Comparison of ENCODE assay signal across 10 mouse cellular contexts in genomic region chr7:24111772-24112155, GRCm38 (mm10). TPM values are rescaled to one million over a fixed set of nuclear protein-coding genes. Genes with fewer than 3 reads are reported as not detected.
A peak's percentile ranks its signal among the peaks of the same experiment; 100 is the strongest.
DNase-seq lines count a peak whose midpoint lies in the region; ATAC-seq and TF ChIP-seq lines count a peak whose summit lies in the region.
"Had no signal": no experiment of that assay in that cellular context is flagged by ENCODE, and none has a peak within 500 bp of the region (broad histone marks: within the 10 kb centered on the region; RNA-seq: fewer than 3 reads in every experiment).

No protein-coding gene starts in this region.

- no peak for TF ChIP-seq CTCF in kidney, adult 2 months (conservative IDR thresholded peaks at IDR 0.05; ENCODE audit: insufficient read depth, insufficient read length, low read depth, low read length)

- peaks cover 5% of the 10 kb centered on the region for H3K9me3 ChIP-seq in embryonic facial prominence, embryonic 11.5 days (replicated peaks; ENCODE audit: control insufficient read depth, low read length)
- peaks cover 28% of the 10 kb centered on the region for H3K9me3 ChIP-seq in hindbrain, embryonic 14.5 days (ENCODE audit: control insufficient read depth, low read length)
- peaks cover 23% of the 10 kb centered on the region for H3K9me3 ChIP-seq in midbrain, embryonic 13.5 days

- 5% methylated on average over 9 of the region's 9 CpGs for WGBS in kidney, adult 2 months
- 3% methylated on average over 9 of the region's 9 CpGs for WGBS in embryonic facial prominence, embryonic 11.5 days
- WGBS in hindbrain, embryonic 14.5 days: 6% methylated on average over 9 of the region's 9 CpGs
- WGBS in midbrain, embryonic 13.5 days: 4% methylated on average over 9 of the region's 9 CpGs

- DNase-seq in kidney, adult 2 months: no peak
- DNase-seq in kidney, adult 18-20 months: no peak
- no peak for DNase-seq in embryonic facial prominence, embryonic 11.5 days (ENCODE audit: low spot score)
- DNase-seq in hindbrain, embryonic 14.5 days (ENCODE audit: low spot score): no peak
- no peak for DNase-seq in embryo, embryonic 9.5 days (ENCODE audit: extremely low spot score)
- DNase-seq in thymus, postnatal 36 days: no peak
- no peak for DNase-seq in gastrocnemius, postnatal 14 days

- peak; percentile 82 for ATAC-seq in embryonic facial prominence, embryonic 11.5 days (replicated peaks; ENCODE audit: insufficient number of reproducible peaks, low FRiP score, low TSS enrichment, low read depth)
- ATAC-seq in hindbrain, embryonic 14.5 days (ENCODE audit: low FRiP score): peak; percentile 78
- peak; percentile 82 for ATAC-seq in midbrain, embryonic 13.5 days

- peaks cover under 1% of the 10 kb centered on the region; the same call in 1 of the 2 replicates for H3K36me3 ChIP-seq in kidney, adult 2 months (ENCODE audit: control insufficient read depth, insufficient read depth, low read length)
- peaks cover 10% of the 10 kb centered on the region for H3K36me3 ChIP-seq in embryonic facial prominence, embryonic 11.5 days (replicated peaks; ENCODE audit: control insufficient read depth, insufficient read depth, low read depth, low read length)
- H3K36me3 ChIP-seq in hindbrain, embryonic 14.5 days (replicated peaks; ENCODE audit: control insufficient read depth, insufficient read depth): peaks cover 23% of the 10 kb centered on the region
- peaks cover 32% of the 10 kb centered on the region for H3K36me3 ChIP-seq in midbrain, embryonic 13.5 days

- intact Hi-C loops in gastrocnemius, postnatal 14 days (cut with DNase I; ENCODE audit: low total_unique reads): no loop called here

- H3K27ac ChIP-seq in kidney, adult 2 months (ENCODE audit: insufficient read depth, low read depth, low read length): peak overlapping the region; percentile 95
- no peak overlapping the region for H3K27ac ChIP-seq in embryonic facial prominence, embryonic 11.5 days (replicated peaks; ENCODE audit: low read depth, low read length)
- no peak overlapping the region for H3K27ac ChIP-seq in hindbrain, embryonic 14.5 days
- no peak overlapping the region for H3K27ac ChIP-seq in midbrain, embryonic 13.5 days

- peak overlapping the region; percentile 75 for H3K4me2 ChIP-seq in embryonic facial prominence, embryonic 11.5 days (ENCODE audit: low read depth, low read length)
- H3K4me2 ChIP-seq in hindbrain, embryonic 14.5 days (replicated peaks): peak overlapping the region; percentile 95
- peak overlapping the region; percentile 69 for H3K4me2 ChIP-seq in midbrain, embryonic 13.5 days (replicated peaks)

- H3K27me3 ChIP-seq in kidney, adult 2 months (replicated peaks; ENCODE audit: control insufficient read depth, insufficient read depth, low read length): no peaks in the 10 kb centered on the region
- H3K27me3 ChIP-seq in embryonic facial prominence, embryonic 11.5 days (ENCODE audit: control insufficient read depth, insufficient read depth, low read length): no peaks in the 10 kb centered on the region
- no peaks in the 10 kb centered on the region for H3K27me3 ChIP-seq in hindbrain, embryonic 14.5 days (ENCODE audit: control insufficient read depth, insufficient read depth, low read length)
- H3K27me3 ChIP-seq in midbrain, embryonic 13.5 days: no peaks in the 10 kb centered on the region

- H3K9ac ChIP-seq in embryonic facial prominence, embryonic 11.5 days (replicated peaks; ENCODE audit: low read length): peak overlapping the region; percentile 75
- H3K9ac ChIP-seq in hindbrain, embryonic 14.5 days: peak overlapping the region; percentile 34; the same call in 1 of the 2 replicates
- no peak overlapping the region for H3K9ac ChIP-seq in midbrain, embryonic 13.5 days (replicated peaks)

- TF ChIP-seq POLR2A in kidney, adult 2 months (IDR thresholded peaks at IDR 0.05; ENCODE audit: low read depth, low read length): no peak

- peak overlapping the region; percentile 76 for H3K4me3 ChIP-seq in kidney, adult 2 months (ENCODE audit: insufficient read depth, low read depth, low read length)
- peak overlapping the region; percentile 63 for H3K4me3 ChIP-seq in embryonic facial prominence, embryonic 11.5 days (ENCODE audit: low read depth, low read length)
- peak overlapping the region; percentile 68 for H3K4me3 ChIP-seq in hindbrain, embryonic 14.5 days (replicated peaks; ENCODE audit: low read length)
- peak overlapping the region; percentile 72 for H3K4me3 ChIP-seq in midbrain, embryonic 13.5 days (replicated peaks)

- peaks cover 3% of the 10 kb centered on the region; the same call in 1 of the 2 replicates for H3K4me1 ChIP-seq in kidney, adult 2 months (ENCODE audit: control insufficient read depth, insufficient read depth, low read length)
- no peaks in the 10 kb centered on the region for H3K4me1 ChIP-seq in embryonic facial prominence, embryonic 11.5 days (ENCODE audit: control insufficient read depth, insufficient read depth, low read length)
- H3K4me1 ChIP-seq in hindbrain, embryonic 14.5 days (replicated peaks; ENCODE audit: control insufficient read depth, insufficient read depth, low read length): peaks cover 5% of the 10 kb centered on the region; the same call in 1 of the 2 replicates
- H3K4me1 ChIP-seq in midbrain, embryonic 13.5 days (replicated peaks): peaks cover 8% of the 10 kb centered on the region

RNA-seq across cellular contexts. Expression of gene Zfp112, which starts 0.3 kb away (rescaled TPM):
- polyA plus RNA-seq in kidney, adult 2 months (2012; rRNA removed): 1.3 and 1.4 TPM in 2 replicates
- polyA plus RNA-seq in embryonic facial prominence, embryonic 11.5 days (2014; fragmentation: Nextera tagmentation; extraction: Ambion mirVana): 4.3 and 4.4 TPM in 2 replicates
- 8.5 and 9.0 TPM in 2 replicates for polyA plus RNA-seq in hindbrain, embryonic 14.5 days (2014; fragmentation: Nextera tagmentation; extraction: Ambion mirVana)
- polyA plus RNA-seq in midbrain, embryonic 13.5 days (2015; fragmentation: Nextera tagmentation; extraction: Ambion mirVana): 9.7 and 11.3 TPM in 2 replicates
- total RNA-seq in gastrocnemius, postnatal 14 days (2021): 1 to 10 TPM; 2.7 to 3.5 TPM

RNA-seq across cellular contexts. Expression of gene Zfp235, which starts 22.2 kb away (rescaled TPM):
- polyA plus RNA-seq in kidney, adult 2 months (2012; rRNA removed): 5.6 and 6.6 TPM in 2 replicates
- 16.7 and 17.3 TPM in 2 replicates for polyA plus RNA-seq in embryonic facial prominence, embryonic 11.5 days (2014; fragmentation: Nextera tagmentation; extraction: Ambion mirVana)
- polyA plus RNA-seq in hindbrain, embryonic 14.5 days (2014; fragmentation: Nextera tagmentation; extraction: Ambion mirVana): 26.1 and 28.8 TPM in 2 replicates
- polyA plus RNA-seq in midbrain, embryonic 13.5 days (2015; fragmentation: Nextera tagmentation; extraction: Ambion mirVana): 20.6 and 21.4 TPM in 2 replicates
- 1 to 10 TPM; 3.8 to 4.0 TPM for total RNA-seq in gastrocnemius, postnatal 14 days (2021)

RNA-seq across cellular contexts. Expression of gene Zfp180, which starts 30.0 kb away (rescaled TPM):
- 13.4 and 13.8 TPM in 2 replicates for polyA plus RNA-seq in kidney, adult 2 months (2012; rRNA removed)
- 32.5 and 32.7 TPM in 2 replicates for polyA plus RNA-seq in embryonic facial prominence, embryonic 11.5 days (2014; fragmentation: Nextera tagmentation; extraction: Ambion mirVana)
- 34.3 and 39.6 TPM in 2 replicates for polyA plus RNA-seq in hindbrain, embryonic 14.5 days (2014; fragmentation: Nextera tagmentation; extraction: Ambion mirVana)
- 33.6 and 35.2 TPM in 2 replicates for polyA plus RNA-seq in midbrain, embryonic 13.5 days (2015; fragmentation: Nextera tagmentation; extraction: Ambion mirVana)
- 1 to 10 TPM; 5.8 to 6.0 TPM for total RNA-seq in gastrocnemius, postnatal 14 days (2021)

RNA-seq across cellular contexts. Expression of gene Vmn1r183, which starts 58.7 kb away (rescaled TPM):
- not detected in 2 replicates for polyA plus RNA-seq in kidney, adult 2 months (2012; rRNA removed)
- polyA plus RNA-seq in embryonic facial prominence, embryonic 11.5 days (2014; fragmentation: Nextera tagmentation; extraction: Ambion mirVana): not detected in 2 replicates
- polyA plus RNA-seq in hindbrain, embryonic 14.5 days (2014; fragmentation: Nextera tagmentation; extraction: Ambion mirVana): not detected in 2 replicates
- polyA plus RNA-seq in midbrain, embryonic 13.5 days (2015; fragmentation: Nextera tagmentation; extraction: Ambion mirVana): not detected in 2 replicates
- total RNA-seq in gastrocnemius, postnatal 14 days (2021): not detected
- total RNA-seq: MEL had no signal
- polyA plus RNA-seq: large intestine, adult 2 months had no signal
